Mouse (Mus musculus) limb, embryonic 14.5 days (tissue): ENCODE measurements around the gene Olfr1199. TPM values are rescaled to one million over a fixed set of nuclear protein-coding genes. Genes with fewer than 3 reads are reported as not detected.

ENCODE experiments used
- ATAC-seq: fragments of 200-750 bp; cut with Nextera tagmentation; 2 replicates; pipeline ENCODE4 v1.8.0; 2017; ENCODE audit warnings: low read depth, moderate number of reproducible peaks, moderate TSS enrichment; ENCODE audit not compliant: low FRiP score
- DNase-seq: peaks from one replicate; pipeline ENCODE4 v3.0.0-alpha.2; 2015; ENCODE audit warnings: low spot score
- H3K27ac ChIP-seq: fragments of 300-500 bp; sonication (generic); replicated peaks from 2 replicates; pipeline ENCODE4 v1.5.1; 2014; ENCODE audit warnings: low read depth, mild to moderate bottlenecking, low read length, moderate library complexity, mixed read lengths
- H3K27me3 ChIP-seq: fragments of 300-500 bp; sonication (generic); 2 replicates; pipeline ENCODE4 v1.6.1; 2014; ENCODE audit warnings: low read length, mixed read lengths; ENCODE audit not compliant: control insufficient read depth, insufficient read depth
- H3K36me3 ChIP-seq: fragments of 300-500 bp; sonication (generic); 2 replicates; pipeline ENCODE4 v1.6.1; 2014; ENCODE audit warnings: mild to moderate bottlenecking, low read length, moderate library complexity, mixed read lengths; ENCODE audit not compliant: control insufficient read depth, insufficient read depth
- H3K4me1 ChIP-seq: fragments of 300-500 bp; sonication (generic); 2 replicates; pipeline ENCODE4 v1.6.1; 2014; ENCODE audit warnings: antibody characterized with exemption, low read length, mixed read lengths; ENCODE audit not compliant: control insufficient read depth, insufficient read depth
- H3K4me2 ChIP-seq: fragments of 300-500 bp; sonication (generic); replicated peaks from 2 replicates; pipeline ENCODE4 v1.6.1; 2014; ENCODE audit warnings: low read depth, mild to moderate bottlenecking, low read length, moderate library complexity; ENCODE audit not compliant: severe bottlenecking
- H3K4me3 ChIP-seq: fragments of 300-500 bp; sonication (generic); replicated peaks from 2 replicates; pipeline ENCODE4 v1.5.1; 2014; ENCODE audit warnings: low read length
- H3K9ac ChIP-seq: fragments of 300-500 bp; sonication (generic); 2 replicates; pipeline ENCODE4 v1.6.1; 2014; ENCODE audit warnings: mild to moderate bottlenecking, low read depth, low read length, moderate library complexity; ENCODE audit not compliant: severe bottlenecking
- H3K9me3 ChIP-seq: fragments of 300-500 bp; sonication (generic); 2 replicates; pipeline ENCODE4 v1.6.1; 2016; ENCODE audit warnings: low read length; ENCODE audit not compliant: control insufficient read depth
- POLR2A ChIP-seq: fragments of 200-500 bp; IDR thresholded peaks from 2 replicates; pipeline ENCODE4 v1.8.0; 2012; ENCODE audit warnings: inconsistent platforms, mild to moderate bottlenecking, moderate library complexity, borderline replicate concordance; ENCODE audit not compliant: insufficient read depth, insufficient read length; ENCODE audit errors: extremely low read depth
- WGBS: fragments of 180-500 bp; shearing (Covaris S2); extraction: QIAGEN DNeasy Blood & Tissue Kit; methylation state at CpG from one replicate; pipeline ENCODE4 v1.1.7; 2014; 5-methylcytosine and 5-hydroxymethylcytosine counted together
- polyA plus RNA-seq, 2 experiments: library from polyadenylated mRNA; depleted of rRNA in 1 of 2; stranded (reverse) in 1 of 2; unstranded in 1 of 2; fragments of >200 nt; fragmentation: Nextera tagmentation in 1 of 2; extraction: Ambion mirVana in 1 of 2; gene quantifications; 2 replicates each; pipeline versions ENCODE4 v1.2.1 to v1.2.3; 2012 to 2014

Gene Olfr1199
- polyA plus RNA-seq, 2 experiments: not detected

GRCm38 (mm10) chr2:88732266-88732665 lies 28.0 kb downstream of the Olfr1199 start, which contains the start of gene Olfr1197:
Gene Olfr1197 (minus strand): TSS chr2:88732366.
- H3K4me2 ChIP-seq: no peak within 1 kb of the TSS
- H3K9me3 ChIP-seq: no peaks in the 10 kb centered on the region
- H3K4me3 ChIP-seq: no peak within 1 kb of the TSS
- no peak for ATAC-seq
- no peaks in the 10 kb centered on the region for H3K4me1 ChIP-seq
- DNase-seq: no peak
- H3K36me3 ChIP-seq: no peaks in the 10 kb centered on the region
- TF ChIP-seq POLR2A: no peak
- H3K27ac ChIP-seq: no peak within 1 kb of the TSS
- WGBS: 82% methylated on average over 1 of the region's 1 CpGs
- no peaks in the 10 kb centered on the region for H3K27me3 ChIP-seq
- H3K9ac ChIP-seq: no peak within 1 kb of the TSS

- no peaks in the 10 kb centered on the region for H3K9me3 ChIP-seq
- H3K36me3 ChIP-seq: no peaks in the 10 kb centered on the region
Measured at GRCm38 (mm10) chr2:88704497-88704896, 55.8 kb downstream of the Olfr1199 start, which contains the start of gene Olfr1196. Gene Olfr1196 (minus strand): TSS chr2:88704597.

More at GRCm38 (mm10) chr2:88704497-88704896, 55.8 kb downstream of the Olfr1199 start, which contains the start of gene Olfr1196:
- H3K4me2 ChIP-seq: no peak within 1 kb of the TSS
- H3K4me1 ChIP-seq: no peaks in the 10 kb centered on the region
- no peak within 1 kb of the TSS for H3K9ac ChIP-seq
- no peaks in the 10 kb centered on the region for H3K27me3 ChIP-seq
- H3K4me3 ChIP-seq: no peak within 1 kb of the TSS
- WGBS: 82% methylated on average over 2 of the region's 2 CpGs
- H3K27ac ChIP-seq: no peak within 1 kb of the TSS
- DNase-seq (no peak), ATAC-seq (no peak)
- TF ChIP-seq POLR2A: no peak

Other genes with a start within 250 kb of the Olfr1199 start
- not detected in 2 replicates for gene Olfr1186, start 241.9 kb downstream of the Olfr1199 start, polyA plus RNA-seq (2012; rRNA removed)
- not detected in 2 replicates for gene Olfr1186, start 241.9 kb downstream of the Olfr1199 start, polyA plus RNA-seq (2014; fragmentation: Nextera tagmentation; extraction: Ambion mirVana)
- not detected in 2 replicates for gene Olfr1188, start 203.5 kb downstream of the Olfr1199 start, polyA plus RNA-seq (2012; rRNA removed)
- gene Olfr1188, start 203.5 kb downstream of the Olfr1199 start, polyA plus RNA-seq (2014; fragmentation: Nextera tagmentation; extraction: Ambion mirVana): not detected in 2 replicates
- gene Olfr1189, start 174.0 kb downstream of the Olfr1199 start, polyA plus RNA-seq (2012; rRNA removed): not detected in 2 replicates
- not detected in 2 replicates for gene Olfr1189, start 174.0 kb downstream of the Olfr1199 start, polyA plus RNA-seq (2014; fragmentation: Nextera tagmentation; extraction: Ambion mirVana)
- gene Olfr1191-ps1, start 119.9 kb downstream of the Olfr1199 start, polyA plus RNA-seq (2012; rRNA removed): not detected in 2 replicates
- gene Olfr1191-ps1, start 119.9 kb downstream of the Olfr1199 start, polyA plus RNA-seq (2014; fragmentation: Nextera tagmentation; extraction: Ambion mirVana): not detected in 2 replicates
- not detected in 2 replicates for gene Olfr1192-ps1, start 112.0 kb downstream of the Olfr1199 start, polyA plus RNA-seq (2012; rRNA removed)
- not detected in 2 replicates for gene Olfr1192-ps1, start 112.0 kb downstream of the Olfr1199 start, polyA plus RNA-seq (2014; fragmentation: Nextera tagmentation; extraction: Ambion mirVana)
- gene Olfr1193, start 84.8 kb downstream of the Olfr1199 start, polyA plus RNA-seq (2012; rRNA removed): not detected in 2 replicates
- gene Olfr1193, start 84.8 kb downstream of the Olfr1199 start, polyA plus RNA-seq (2014; fragmentation: Nextera tagmentation; extraction: Ambion mirVana): not detected in 2 replicates
- not detected in 2 replicates for gene Olfr1195, start 71.3 kb downstream of the Olfr1199 start, polyA plus RNA-seq (2012; rRNA removed)
- gene Olfr1195, start 71.3 kb downstream of the Olfr1199 start, polyA plus RNA-seq (2014; fragmentation: Nextera tagmentation; extraction: Ambion mirVana): not detected in 2 replicates
- gene Olfr1196, start 55.9 kb downstream of the Olfr1199 start, polyA plus RNA-seq (2012; rRNA removed): not detected in 2 replicates
- not detected in 2 replicates for gene Olfr1196, start 55.9 kb downstream of the Olfr1199 start, polyA plus RNA-seq (2014; fragmentation: Nextera tagmentation; extraction: Ambion mirVana)
- not detected in 2 replicates for gene Olfr1197, start 28.1 kb downstream of the Olfr1199 start, polyA plus RNA-seq (2012; rRNA removed)
- gene Olfr1197, start 28.1 kb downstream of the Olfr1199 start, polyA plus RNA-seq (2014; fragmentation: Nextera tagmentation; extraction: Ambion mirVana): not detected in 2 replicates
- not detected in 2 replicates for gene Olfr1198, start 9.1 kb downstream of the Olfr1199 start, polyA plus RNA-seq (2012; rRNA removed)
- gene Olfr1198, start 9.1 kb downstream of the Olfr1199 start, polyA plus RNA-seq (2014; fragmentation: Nextera tagmentation; extraction: Ambion mirVana): not detected in 2 replicates
- gene Olfr1200, start 10.0 kb upstream of the Olfr1199 start, polyA plus RNA-seq (2012; rRNA removed): not detected in 2 replicates
- gene Olfr1200, start 10.0 kb upstream of the Olfr1199 start, polyA plus RNA-seq (2014; fragmentation: Nextera tagmentation; extraction: Ambion mirVana): not detected in 2 replicates
- gene Olfr1201, start 32.6 kb upstream of the Olfr1199 start, polyA plus RNA-seq (2012; rRNA removed): not detected in 2 replicates
- not detected in 2 replicates for gene Olfr1201, start 32.6 kb upstream of the Olfr1199 start, polyA plus RNA-seq (2014; fragmentation: Nextera tagmentation; extraction: Ambion mirVana)
- gene Olfr1202, start 54.0 kb upstream of the Olfr1199 start, polyA plus RNA-seq (2012; rRNA removed): not detected in 2 replicates
- not detected in 2 replicates for gene Olfr1202, start 54.0 kb upstream of the Olfr1199 start, polyA plus RNA-seq (2014; fragmentation: Nextera tagmentation; extraction: Ambion mirVana)
- not detected in 2 replicates for gene Olfr1205, start 69.3 kb upstream of the Olfr1199 start, polyA plus RNA-seq (2012; rRNA removed)
- gene Olfr1205, start 69.3 kb upstream of the Olfr1199 start, polyA plus RNA-seq (2014; fragmentation: Nextera tagmentation; extraction: Ambion mirVana): not detected in 2 replicates
- not detected in 2 replicates for gene Olfr1204, start 88.8 kb upstream of the Olfr1199 start, polyA plus RNA-seq (2012; rRNA removed)
- gene Olfr1204, start 88.8 kb upstream of the Olfr1199 start, polyA plus RNA-seq (2014; fragmentation: Nextera tagmentation; extraction: Ambion mirVana): not detected in 2 replicates
- not detected in 2 replicates for gene Olfr1206, start 102.8 kb upstream of the Olfr1199 start, polyA plus RNA-seq (2012; rRNA removed)
- gene Olfr1206, start 102.8 kb upstream of the Olfr1199 start, polyA plus RNA-seq (2014; fragmentation: Nextera tagmentation; extraction: Ambion mirVana): not detected in 2 replicates
- not detected in 2 replicates for gene Olfr1208, start 141.8 kb upstream of the Olfr1199 start, polyA plus RNA-seq (2012; rRNA removed)
- not detected in 2 replicates for gene Olfr1208, start 141.8 kb upstream of the Olfr1199 start, polyA plus RNA-seq (2014; fragmentation: Nextera tagmentation; extraction: Ambion mirVana)
- gene Olfr1209, start 154.7 kb upstream of the Olfr1199 start, polyA plus RNA-seq (2012; rRNA removed): not detected in 2 replicates
- not detected in 2 replicates for gene Olfr1209, start 154.7 kb upstream of the Olfr1199 start, polyA plus RNA-seq (2014; fragmentation: Nextera tagmentation; extraction: Ambion mirVana)
- not detected in 2 replicates for gene Olfr1211, start 177.6 kb upstream of the Olfr1199 start, polyA plus RNA-seq (2012; rRNA removed)
- gene Olfr1211, start 177.6 kb upstream of the Olfr1199 start, polyA plus RNA-seq (2014; fragmentation: Nextera tagmentation; extraction: Ambion mirVana): not detected in 2 replicates
- gene Olfr1212, start 193.5 kb upstream of the Olfr1199 start, polyA plus RNA-seq (2012; rRNA removed): not detected in 2 replicates
- gene Olfr1212, start 193.5 kb upstream of the Olfr1199 start, polyA plus RNA-seq (2014; fragmentation: Nextera tagmentation; extraction: Ambion mirVana): not detected in 2 replicates
- gene Gm13762, start 219.8 kb upstream of the Olfr1199 start, polyA plus RNA-seq (2012; rRNA removed): not detected in 2 replicates
- not detected in 2 replicates for gene Gm13762, start 219.8 kb upstream of the Olfr1199 start, polyA plus RNA-seq (2014; fragmentation: Nextera tagmentation; extraction: Ambion mirVana)
- not detected in 2 replicates for gene Olfr1214, start 232.2 kb upstream of the Olfr1199 start, polyA plus RNA-seq (2012; rRNA removed)
- gene Olfr1214, start 232.2 kb upstream of the Olfr1199 start, polyA plus RNA-seq (2014; fragmentation: Nextera tagmentation; extraction: Ambion mirVana): not detected in 2 replicates
- not detected in 2 replicates for gene Olfr1215, start 246.5 kb upstream of the Olfr1199 start, polyA plus RNA-seq (2012; rRNA removed)
- gene Olfr1215, start 246.5 kb upstream of the Olfr1199 start, polyA plus RNA-seq (2014; fragmentation: Nextera tagmentation; extraction: Ambion mirVana): not detected in 2 replicates